ENCODE assay signal across 8 mouse cellular contexts in the genomic region with DNA sequence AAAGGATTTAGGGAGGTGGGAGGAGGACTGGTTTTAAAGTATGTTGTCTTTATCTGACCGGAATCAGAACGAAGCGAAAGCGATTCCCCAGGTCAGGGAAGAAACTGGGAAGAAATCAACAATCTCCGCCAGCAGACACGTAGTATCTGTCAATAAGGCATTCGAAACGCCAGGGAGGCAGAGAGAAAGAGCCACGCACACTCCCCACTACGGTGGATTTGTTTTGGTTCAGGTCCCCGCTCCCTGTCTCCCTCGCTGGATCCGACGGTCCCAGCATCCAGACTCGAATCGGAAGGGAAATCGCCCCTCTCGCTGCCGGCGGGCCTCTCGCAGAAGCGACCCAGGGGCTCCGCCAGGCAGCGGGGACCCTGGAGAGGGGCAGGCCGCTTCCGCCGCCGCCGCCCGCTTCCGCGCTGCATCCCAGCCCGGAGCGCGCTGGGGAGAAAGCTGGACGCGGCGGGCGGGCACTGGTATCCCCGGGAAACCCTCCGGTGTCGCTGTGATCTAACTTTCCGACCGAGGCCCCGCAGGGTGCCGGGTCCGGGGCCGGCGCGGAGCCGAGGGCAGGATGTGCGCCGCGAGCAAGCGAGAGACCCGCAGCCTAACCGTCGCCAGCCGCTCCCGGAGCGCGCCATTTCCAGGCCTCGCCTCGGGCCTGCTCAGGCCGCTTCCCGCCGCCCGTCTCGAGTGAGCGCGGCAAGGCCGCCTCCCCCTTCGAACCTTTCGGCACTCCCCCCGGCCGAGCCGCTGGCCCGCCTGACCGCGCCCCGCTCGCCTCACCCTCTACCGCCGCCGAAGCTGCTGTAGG. TPM values are rescaled to one million over a fixed set of nuclear protein-coding genes. Genes with fewer than 3 reads are reported as not detected.
DNase-seq lines count a peak whose midpoint lies in the region; ATAC-seq lines count a peak whose summit lies in the region.

No protein-coding gene starts in this region.

- H3K36me3 ChIP-seq in kidney, embryonic 15.5 days, result peaks cover 32% of the 10 kb centered on the region
- peaks cover 35% of the 10 kb centered on the region for H3K36me3 ChIP-seq in liver, embryonic 12.5 days

- ATAC-seq in kidney, embryonic 15.5 days (replicated peaks; ENCODE audit: low FRiP score), result peak; percentile 81
- peak; percentile 37 for ATAC-seq in erythroid progenitor cell, adult 5-6 weeks (replicated peaks; ENCODE audit: low FRiP score, poor library complexity, severe bottlenecking)
- ATAC-seq in liver, embryonic 12.5 days, result peak; percentile 31

- peak overlapping the region; percentile 79 for H3K4me2 ChIP-seq in kidney, embryonic 15.5 days
- H3K4me2 ChIP-seq in liver, embryonic 12.5 days, result peak overlapping the region; percentile 89

- under 1% methylated on average over 83 of the region's 85 CpGs for WGBS in kidney, embryonic 15.5 days
- under 1% methylated on average over 85 of the region's 85 CpGs for WGBS in liver, embryonic 12.5 days (ENCODE audit: insufficient replicate concordance)

- H3K9ac ChIP-seq in kidney, embryonic 15.5 days, result peak overlapping the region; percentile 100
- H3K9ac ChIP-seq in liver, embryonic 12.5 days, result peak overlapping the region; percentile 99

- H3K27me3 ChIP-seq in kidney, embryonic 15.5 days, result no peaks in the 10 kb centered on the region
- H3K27me3 ChIP-seq in liver, embryonic 12.5 days (replicated peaks), result no peaks in the 10 kb centered on the region

- peaks cover 20% of the 10 kb centered on the region for H3K4me1 ChIP-seq in kidney, embryonic 15.5 days
- H3K4me1 ChIP-seq in liver, embryonic 12.5 days, result peaks cover 36% of the 10 kb centered on the region

- H3K27ac ChIP-seq in kidney, embryonic 15.5 days, result peak overlapping the region; percentile 97
- H3K27ac ChIP-seq in liver, embryonic 12.5 days, result peak overlapping the region; percentile 94

- no peak for DNase-seq in kidney, postnatal 25 days
- DNase-seq in MN1 (ENCODE audit: low spot score), result peak; percentile 65
- DNase-seq in thymus, postnatal 4 days, result peak; percentile 77
- DNase-seq in right cerebral cortex, adult 2 months (ENCODE audit: low spot score in 2 of 2), result no peak
- DNase-seq in spleen, postnatal 4 days (ENCODE audit: low spot score in 2 of 2), result no peak

- peak overlapping the region; percentile 98 for H3K4me3 ChIP-seq in kidney, embryonic 15.5 days (replicated peaks)
- peak overlapping the region; percentile 96 for H3K4me3 ChIP-seq in liver, embryonic 12.5 days

- no peaks in the 10 kb centered on the region for H3K9me3 ChIP-seq in kidney, embryonic 15.5 days (replicated peaks)
- H3K9me3 ChIP-seq in liver, embryonic 12.5 days (replicated peaks), result no peaks in the 10 kb centered on the region

RNA-seq across cellular contexts. Expression of gene Eif4h, which starts 0.6 kb away (rescaled TPM):
- 435 and 459 TPM in 2 replicates for polyA plus RNA-seq in kidney, embryonic 15.5 days (2015; fragmentation: Nextera tagmentation; extraction: Ambion mirVana)
- total RNA-seq in erythroid progenitor cell, adult 5-6 weeks (2015; ENCODE audit: low replicate concordance), result 105 and 157 TPM in 2 replicates
- total RNA-seq in erythroid progenitor cell, adult 5-6 weeks (2017; ENCODE audit: low replicate concordance), result 150 and 178 TPM in 2 replicates
- 287 and 308 TPM in 2 replicates for polyA plus RNA-seq in liver, embryonic 12.5 days (2016; fragmentation: Nextera tagmentation; extraction: Ambion mirVana)

RNA-seq across cellular contexts. Expression of gene Lat2, which starts 23.8 kb away (rescaled TPM):
- polyA plus RNA-seq in kidney, embryonic 15.5 days (2015; fragmentation: Nextera tagmentation; extraction: Ambion mirVana), result 3.2 and 3.4 TPM in 2 replicates
- total RNA-seq in erythroid progenitor cell, adult 5-6 weeks (2015; ENCODE audit: low replicate concordance), result 4.2 and 9.4 TPM in 2 replicates
- total RNA-seq in erythroid progenitor cell, adult 5-6 weeks (2017; ENCODE audit: low replicate concordance), result 4.0 and 14.3 TPM in 2 replicates
- 1.7 and 1.8 TPM in 2 replicates for polyA plus RNA-seq in liver, embryonic 12.5 days (2016; fragmentation: Nextera tagmentation; extraction: Ambion mirVana)

RNA-seq across cellular contexts. Expression of gene Limk1, which starts 49.7 kb away (rescaled TPM):
- 4.9 and 5.9 TPM in 2 replicates for polyA plus RNA-seq in kidney, embryonic 15.5 days (2015; fragmentation: Nextera tagmentation; extraction: Ambion mirVana)
- total RNA-seq in erythroid progenitor cell, adult 5-6 weeks (2015; ENCODE audit: low replicate concordance), result 0.42 and 1.8 TPM in 2 replicates
- total RNA-seq in erythroid progenitor cell, adult 5-6 weeks (2017; ENCODE audit: low replicate concordance), result 0.64 and 0.76 TPM in 2 replicates
- 1.3 and 1.5 TPM in 2 replicates for polyA plus RNA-seq in liver, embryonic 12.5 days (2016; fragmentation: Nextera tagmentation; extraction: Ambion mirVana)

RNA-seq across cellular contexts. Expression of gene Rfc2, which starts 57.5 kb away (rescaled TPM):
- polyA plus RNA-seq in kidney, embryonic 15.5 days (2015; fragmentation: Nextera tagmentation; extraction: Ambion mirVana), result 292 and 299 TPM in 2 replicates
- 83.4 and 101 TPM in 2 replicates for total RNA-seq in erythroid progenitor cell, adult 5-6 weeks (2015; ENCODE audit: low replicate concordance)
- total RNA-seq in erythroid progenitor cell, adult 5-6 weeks (2017; ENCODE audit: low replicate concordance), result 51.7 and 56.7 TPM in 2 replicates
- polyA plus RNA-seq in liver, embryonic 12.5 days (2016; fragmentation: Nextera tagmentation; extraction: Ambion mirVana), result 259 and 263 TPM in 2 replicates

Comparison
In these comparisons a context has a peak if more than half of its experiments do, and no peak if none do; other contexts are left out.
1. ATAC-seq: peak in every context shown above with its lines; median percentile 81 in kidney, embryonic 15.5 days; 37 in erythroid progenitor cell, adult 5-6 weeks; 31 in liver, embryonic 12.5 days.
2. DNase-seq: peak in MN1 (single experiment) and thymus, postnatal 4 days (single experiment); none in kidney, postnatal 25 days (0 of 2), right cerebral cortex, adult 2 months (0 of 2) and spleen, postnatal 4 days (0 of 2).